In genomic region chr5:43904685-43905084, GRCm38 (mm10) we compare ENCODE assay signal across 29 mouse cellular contexts. TPM values are rescaled to one million over a fixed set of nuclear protein-coding genes. Genes with fewer than 3 reads are reported as not detected.
DNase-seq lines count a peak whose midpoint lies in the region; ATAC-seq lines count a peak whose summit lies in the region.
"Had no signal": no experiment of that assay in that cellular context is flagged by ENCODE, and none has a peak within 500 bp of the region (broad histone marks: within the 10 kb centered on the region; RNA-seq: fewer than 3 reads in every experiment).

No protein-coding gene starts in this region.

- no peak for ATAC-seq in kidney, embryonic 15.5 days (replicated peaks; ENCODE audit: low FRiP score)
- ATAC-seq in liver, embryonic 16.5 days (ENCODE audit: low read depth), result peak; percentile 70
- ATAC-seq in liver, embryonic 12.5 days, result no peak
- ATAC-seq: forebrain, postnatal 0 days; hindbrain, embryonic 16.5 days had no signal

- H3K4me2 ChIP-seq in kidney, embryonic 15.5 days, result no peak overlapping the region
- no peak overlapping the region for H3K4me2 ChIP-seq in liver, embryonic 16.5 days (ENCODE audit: low read depth, low read length)
- H3K4me2 ChIP-seq in liver, embryonic 12.5 days, result no peak overlapping the region
- H3K4me2 ChIP-seq: embryonic facial prominence, embryonic 15.5 days; forebrain, embryonic 12.5 days; heart, embryonic 15.5 days; limb, embryonic 13.5 days; liver, embryonic 15.5 days; midbrain, embryonic 12.5 days; neural tube, embryonic 12.5 days had no signal

- H3K27ac ChIP-seq in kidney, embryonic 15.5 days, result no peak overlapping the region
- no peak overlapping the region for H3K27ac ChIP-seq in liver, embryonic 16.5 days (ENCODE audit: low read length)
- H3K27ac ChIP-seq in liver, embryonic 12.5 days, result no peak overlapping the region
- H3K27ac ChIP-seq: embryonic facial prominence, embryonic 10.5 days; embryonic facial prominence, embryonic 15.5 days; forebrain, embryonic 12.5 days; heart, embryonic 15.5 days; limb, embryonic 13.5 days; liver, embryonic 15.5 days; midbrain, embryonic 12.5 days; neural tube, embryonic 12.5 days had no signal

- WGBS in kidney, embryonic 15.5 days, result 85% methylated on average over 3 of the region's 3 CpGs
- 58% methylated on average over 3 of the region's 3 CpGs for WGBS in liver, embryonic 16.5 days (ENCODE audit: insufficient replicate concordance)
- 67% methylated on average over 3 of the region's 3 CpGs for WGBS in liver, embryonic 12.5 days (ENCODE audit: insufficient replicate concordance)

- no peaks in the 10 kb centered on the region for H3K36me3 ChIP-seq in kidney, embryonic 15.5 days
- no peaks in the 10 kb centered on the region for H3K36me3 ChIP-seq in liver, embryonic 16.5 days (ENCODE audit: control insufficient read depth, insufficient read depth)
- no peaks in the 10 kb centered on the region for H3K36me3 ChIP-seq in liver, embryonic 12.5 days
- H3K36me3 ChIP-seq: embryonic facial prominence, embryonic 10.5 days; embryonic facial prominence, embryonic 15.5 days; forebrain, embryonic 12.5 days; G1E; heart, embryonic 15.5 days; limb, embryonic 13.5 days; liver, embryonic 15.5 days; midbrain, embryonic 12.5 days; neural tube, embryonic 12.5 days had no signal

- H3K9ac ChIP-seq in kidney, embryonic 15.5 days, result no peak overlapping the region
- no peak overlapping the region for H3K9ac ChIP-seq in liver, embryonic 16.5 days (ENCODE audit: low read depth, low read length)
- no peak overlapping the region for H3K9ac ChIP-seq in liver, embryonic 12.5 days
- H3K9ac ChIP-seq: embryonic facial prominence, embryonic 15.5 days; forebrain, embryonic 12.5 days; forebrain, postnatal 0 days; heart, embryonic 15.5 days; limb, embryonic 13.5 days; liver, embryonic 15.5 days; midbrain, embryonic 12.5 days; neural tube, embryonic 12.5 days had no signal

- peak; percentile 77 for DNase-seq in kidney, adult 11 months
- peak; percentile 11 for DNase-seq in kidney, postnatal 10 days
- DNase-seq in right cerebral cortex, postnatal 10 days (ENCODE audit: low spot score in 2 of 2), result no peak
- no peak for DNase-seq in adrenal gland, adult 2 months
- DNase-seq: adrenal gland, postnatal 10 days; cerebellum, adult 8-10 months; cerebellum, postnatal 25 days; forebrain, postnatal 0 days; lung, postnatal 4 days; right cerebral cortex, postnatal 14 days; thymus, postnatal 4 days had no signal

- no peaks in the 10 kb centered on the region for H3K4me1 ChIP-seq in kidney, embryonic 15.5 days
- H3K4me1 ChIP-seq in liver, embryonic 16.5 days (ENCODE audit: control insufficient read depth, low read depth, low read length), result no peaks in the 10 kb centered on the region
- H3K4me1 ChIP-seq in liver, embryonic 12.5 days, result no peaks in the 10 kb centered on the region
- H3K4me1 ChIP-seq: embryonic facial prominence, embryonic 10.5 days; embryonic facial prominence, embryonic 15.5 days; forebrain, embryonic 12.5 days; heart, embryonic 15.5 days; limb, embryonic 13.5 days; liver, embryonic 15.5 days; megakaryocyte, embryonic 14.5 days; midbrain, embryonic 12.5 days; neural tube, embryonic 12.5 days had no signal

- no peaks in the 10 kb centered on the region for H3K9me3 ChIP-seq in kidney, embryonic 15.5 days (replicated peaks)
- H3K9me3 ChIP-seq in liver, embryonic 16.5 days (replicated peaks; ENCODE audit: control insufficient read depth, low read length), result no peaks in the 10 kb centered on the region
- H3K9me3 ChIP-seq in liver, embryonic 12.5 days (replicated peaks), result no peaks in the 10 kb centered on the region
- H3K9me3 ChIP-seq: embryonic facial prominence, embryonic 10.5 days; embryonic facial prominence, embryonic 15.5 days; forebrain, embryonic 12.5 days; G1E; heart, embryonic 15.5 days; limb, embryonic 13.5 days; liver, embryonic 15.5 days; megakaryocyte, embryonic 14.5 days; midbrain, embryonic 12.5 days; neural tube, embryonic 12.5 days had no signal

- H3K4me3 ChIP-seq in kidney, embryonic 15.5 days (replicated peaks), result no peak overlapping the region
- no peak overlapping the region for H3K4me3 ChIP-seq in liver, embryonic 16.5 days (ENCODE audit: low read depth, low read length)
- H3K4me3 ChIP-seq in liver, embryonic 12.5 days, result no peak overlapping the region
- H3K4me3 ChIP-seq: embryonic facial prominence, embryonic 10.5 days; embryonic facial prominence, embryonic 15.5 days; forebrain, embryonic 12.5 days; heart, embryonic 15.5 days; limb, embryonic 13.5 days; liver, embryonic 15.5 days; megakaryocyte, embryonic 14.5 days; midbrain, embryonic 12.5 days; myocyte; neural tube, embryonic 12.5 days had no signal

- no peaks in the 10 kb centered on the region for H3K27me3 ChIP-seq in kidney, embryonic 15.5 days
- H3K27me3 ChIP-seq in liver, embryonic 16.5 days (ENCODE audit: control insufficient read depth, insufficient read depth, low read depth, low read length), result no peaks in the 10 kb centered on the region
- no peaks in the 10 kb centered on the region for H3K27me3 ChIP-seq in liver, embryonic 12.5 days (replicated peaks)
- H3K27me3 ChIP-seq: embryonic facial prominence, embryonic 15.5 days; forebrain, embryonic 12.5 days; heart, embryonic 15.5 days; limb, embryonic 13.5 days; liver, embryonic 15.5 days; megakaryocyte, embryonic 14.5 days; midbrain, embryonic 12.5 days; neural tube, embryonic 12.5 days had no signal

RNA-seq across cellular contexts. Expression of gene Gm7879, which starts 8.3 kb away (rescaled TPM):
- polyA plus RNA-seq in kidney, embryonic 15.5 days (2015; fragmentation: Nextera tagmentation; extraction: Ambion mirVana), result 0.40 and 0.83 TPM in 2 replicates
- polyA plus RNA-seq in liver, embryonic 16.5 days (2015; fragmentation: Nextera tagmentation; extraction: Ambion mirVana), result 0.93 TPM in 1 of 2 replicates, not detected in the other
- polyA plus RNA-seq in liver, embryonic 12.5 days (2016; fragmentation: Nextera tagmentation; extraction: Ambion mirVana), result 0.76 TPM in 1 of 2 replicates, not detected in the other
- total RNA-seq in adrenal gland, adult 2 months (2021), result 10 to 100 TPM; 13.0 to 14.0 TPM
- polyA plus RNA-seq in adrenal gland, adult 2 months (2012; rRNA removed), result not detected in 2 replicates
- total RNA-seq: forebrain, postnatal 0 days; midbrain, postnatal 0 days had no signal
- polyA plus RNA-seq: embryonic facial prominence, embryonic 15.5 days; forebrain, postnatal 0 days; G1E; hindbrain, embryonic 16.5 days; intestine, embryonic 14.5 days; midbrain, embryonic 12.5 days; neural tube, embryonic 12.5 days; spleen, adult 2 months had no signal

RNA-seq across cellular contexts. Expression of gene Cd38, which starts 36.3 kb away (rescaled TPM):
- 30.2 and 33.8 TPM in 2 replicates for polyA plus RNA-seq in kidney, embryonic 15.5 days (2015; fragmentation: Nextera tagmentation; extraction: Ambion mirVana)
- 15.3 and 16.6 TPM in 2 replicates for polyA plus RNA-seq in liver, embryonic 16.5 days (2015; fragmentation: Nextera tagmentation; extraction: Ambion mirVana)
- 13.2 and 13.9 TPM in 2 replicates for polyA plus RNA-seq in liver, embryonic 12.5 days (2016; fragmentation: Nextera tagmentation; extraction: Ambion mirVana)
- total RNA-seq in adrenal gland, adult 2 months (2021), result 10 to 100 TPM; 11.5 to 15.1 TPM
- polyA plus RNA-seq in adrenal gland, adult 2 months (2012; rRNA removed), result 5.3 and 5.9 TPM in 2 replicates
- polyA plus RNA-seq: G1E had no signal

Comparison
In these comparisons a context has a peak if more than half of its experiments do, and no peak if none do; other contexts are left out.
1. DNase-seq: peak in kidney, adult 11 months (single experiment) and kidney, postnatal 10 days (single experiment); none in right cerebral cortex, postnatal 10 days (0 of 2) and adrenal gland, adult 2 months (single experiment).